Mouse (Mus musculus) heart, postnatal 0 days (tissue): ENCODE results near the gene Hhatl. TPM values are rescaled to one million over a fixed set of nuclear protein-coding genes. Genes with fewer than 3 reads are reported as not detected.

Experiments
- ATAC-seq: fragments of 200-750 bp; cut with Nextera tagmentation; 2 replicates; pipeline ENCODE4 v1.8.0; 2017; ENCODE audit warnings: low read depth, moderate number of reproducible peaks, moderate library complexity; ENCODE audit not compliant: insufficient read depth
- DNase-seq: peaks from one replicate; pipeline ENCODE4 v3.0.0-alpha.2; 2016; ENCODE audit warnings: low spot score
- H3K27ac ChIP-seq: fragments of 300-500 bp; sonication (generic); 2 replicates; pipeline ENCODE4 v1.5.1; 2014; ENCODE audit warnings: low read depth, mild to moderate bottlenecking
- H3K27me3 ChIP-seq: fragments of 300-500 bp; sonication (generic); 2 replicates; pipeline ENCODE4 v1.6.1; 2014; ENCODE audit warnings: low read length, mixed read lengths; ENCODE audit not compliant: control insufficient read depth, insufficient read depth
- H3K36me3 ChIP-seq: fragments of 300-500 bp; sonication (generic); replicated peaks from 2 replicates; pipeline ENCODE4 v1.6.1; 2014; ENCODE audit warnings: low read length, mixed read lengths; ENCODE audit not compliant: control insufficient read depth, insufficient read depth
- H3K4me1 ChIP-seq: fragments of 300-500 bp; sonication (generic); 2 replicates; pipeline ENCODE4 v1.6.1; 2014; ENCODE audit warnings: antibody characterized with exemption; ENCODE audit not compliant: control insufficient read depth, insufficient read depth
- H3K4me2 ChIP-seq: fragments of 300-500 bp; sonication (generic); 2 replicates; pipeline ENCODE4 v1.6.1; 2014; ENCODE audit warnings: low read depth, mild to moderate bottlenecking, low read length, moderate library complexity
- H3K4me3 ChIP-seq: fragments of 300-500 bp; sonication (generic); 2 replicates; pipeline ENCODE4 v1.5.1; 2014; ENCODE audit warnings: low read depth, low read length
- H3K9ac ChIP-seq: fragments of 300-500 bp; sonication (generic); replicated peaks from 2 replicates; pipeline ENCODE4 v1.6.1; 2014; ENCODE audit warnings: low read depth, low read length, mixed read lengths
- H3K9me3 ChIP-seq: fragments of 300-500 bp; sonication (generic); replicated peaks from 2 replicates; pipeline ENCODE4 v1.6.1; 2016; ENCODE audit warnings: low read length; ENCODE audit not compliant: control insufficient read depth
- CTCF ChIP-seq: IDR thresholded peaks from 2 replicates; pipeline ENCODE4 v1.5.1; 2016; ENCODE audit warnings: antibody characterized with exemption, control low read depth, low read depth
- EP300 ChIP-seq: IDR thresholded peaks from 2 replicates; pipeline ENCODE4 v1.6.1; 2016; ENCODE audit warnings: antibody characterized with exemption, low read depth
- WGBS: fragments of 180-500 bp; shearing (Covaris S2); extraction: QIAGEN DNeasy Blood & Tissue Kit; methylation state at CpG from one replicate; pipeline ENCODE4 v1.1.7; 2014; 5-methylcytosine and 5-hydroxymethylcytosine counted together
- polyA plus RNA-seq: library from polyadenylated mRNA; unstranded; fragments of >200 nt; fragmentation: Nextera tagmentation; extraction: Ambion mirVana; gene quantifications from 2 replicates; pipeline ENCODE4 v1.2.1, GENCODE M21; 2015
- total RNA-seq: library from RNA; depleted of rRNA; stranded (reverse); fragments of >200 nt; gene quantifications from 2 replicates; pipeline ENCODE4 v1.2.3, GENCODE M21; 2014; ENCODE audit warnings: low replicate concordance; rRNA removed

The Hhatl gene
- total RNA-seq (62.3 and 75.4 TPM in 2 replicates), polyA plus RNA-seq (52.7 and 53.0 TPM in 2 replicates)

- peak within 1 kb of the TSS; percentile 43 for H3K4me3 ChIP-seq
- ATAC-seq (peak; percentile 60), DNase-seq (peak; percentile 44)
- 22% methylated on average over 23 of the region's 24 CpGs for WGBS
- peak within 1 kb of the TSS; percentile 92 for H3K27ac ChIP-seq
- H3K4me2 ChIP-seq: peak within 1 kb of the TSS; percentile 72
- H3K4me1 ChIP-seq: peaks cover 33% of the 10 kb centered on the region
- peak within 1 kb of the TSS; percentile 47 for H3K9ac ChIP-seq
- TF ChIP-seq CTCF (0 out of 2 replicates have a peak, but pooled peaks have one; percentile 1), EP300 (no peak)
- no peaks in the 10 kb centered on the region for H3K27me3 ChIP-seq
- H3K9me3 ChIP-seq: no peaks in the 10 kb centered on the region
- H3K36me3 ChIP-seq: 0 out of 2 replicates have a peak, but pooled peaks cover 7% of the 10 kb centered on the region
These were observed at the start of gene Hhatl for GRCm38 (mm10) chr9:121791757-121792521. Gene Hhatl (minus strand): TSS chr9:121792507.

DNA sequence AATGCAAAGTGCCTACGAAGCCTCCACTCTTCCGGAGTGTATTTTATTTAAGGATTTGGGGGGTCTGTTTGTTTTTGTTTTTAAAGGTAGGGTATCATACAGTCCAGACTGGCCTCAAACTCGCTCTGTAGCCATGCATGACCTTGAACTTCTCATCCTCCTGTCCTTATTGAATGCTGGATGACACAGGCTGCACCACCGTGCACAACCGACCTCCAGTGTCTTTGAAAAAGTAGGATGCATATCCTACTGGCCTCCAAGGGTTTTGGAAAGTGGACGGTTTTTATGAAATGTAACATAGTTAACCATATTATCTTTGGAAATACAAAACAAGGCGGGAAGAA lies 47.3 kb upstream of the Hhatl start:
- Histone ChIP-seq H3K36me3 (no peaks in the 10 kb centered on the region), H3K4me2 (peak overlapping the region; percentile 80), H3K9ac (no peak overlapping the region), H3K27me3 (no peaks in the 10 kb centered on the region), H3K9me3 (no peaks in the 10 kb centered on the region), H3K27ac (no peak overlapping the region), H3K4me3 (peak overlapping the region; percentile 51), H3K4me1 (peaks cover 4% of the 10 kb centered on the region; the same call in 1 of the 2 replicates)
- no peak for TF ChIP-seq EP300
- TF ChIP-seq CTCF: no peak
- 34% methylated on average over 7 of the region's 7 CpGs for WGBS
- DNase-seq: no peak
- ATAC-seq: peak; percentile 29; the same call in 1 of the 2 replicates

DNA sequence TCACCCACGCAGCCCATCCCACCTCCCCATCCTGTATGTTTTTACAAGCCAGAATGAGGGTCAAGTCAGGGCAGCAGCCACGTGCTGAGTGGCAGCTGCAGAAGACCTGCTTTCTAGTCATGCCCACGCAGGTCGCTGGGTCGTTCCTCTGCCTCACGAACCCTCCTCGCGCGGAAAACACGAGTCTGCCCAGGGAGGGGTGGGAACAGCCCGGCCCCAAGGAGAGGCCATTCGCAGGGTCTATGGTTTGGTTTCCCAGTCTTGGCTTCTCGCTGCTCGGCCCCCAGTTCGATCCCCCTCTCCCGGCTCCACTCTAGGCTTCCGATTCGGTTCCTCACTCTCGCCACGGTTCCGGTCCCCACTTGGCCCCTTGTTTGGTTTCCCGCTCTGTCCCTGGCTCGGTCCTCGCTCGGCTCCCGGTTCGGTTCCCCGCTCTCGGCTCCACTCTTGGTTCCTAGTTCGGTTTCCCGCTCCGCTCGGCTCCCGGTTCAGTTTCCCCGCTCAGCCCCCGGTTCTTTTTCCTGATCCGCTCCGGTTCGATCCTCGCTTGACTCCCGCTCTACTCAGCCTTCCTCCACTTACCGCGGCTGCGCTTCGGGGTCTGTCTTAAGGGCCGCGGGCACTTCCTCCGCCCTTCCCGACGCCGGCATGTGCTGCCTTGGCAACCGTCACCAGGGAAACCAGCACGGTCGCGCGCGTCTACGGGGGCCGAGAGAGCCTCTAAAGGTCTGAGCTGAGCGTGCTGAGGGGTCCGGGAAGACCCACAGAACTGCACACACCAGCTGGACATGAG lies 46.7 kb upstream of the Hhatl start, which contains the start of gene Ccdc13:
Gene Ccdc13, minus strand, starts transcription at position 633 of the 793 bp plus-strand sequence.
- TF ChIP-seq CTCF: no peak
- peaks cover 4% of the 10 kb centered on the region; the same call in 1 of the 2 replicates for H3K4me1 ChIP-seq
- H3K27ac ChIP-seq: no peak within 1 kb of the TSS
- H3K9ac ChIP-seq: no peak within 1 kb of the TSS; the same call in 1 of the 2 replicates
- DNase-seq (peak; percentile 45), ATAC-seq (peak; percentile 85)
- peak within 1 kb of the TSS; percentile 80 for H3K4me2 ChIP-seq
- peak within 1 kb of the TSS; percentile 51 for H3K4me3 ChIP-seq
- H3K9me3 ChIP-seq: no peaks in the 10 kb centered on the region
- H3K36me3 ChIP-seq: no peaks in the 10 kb centered on the region
- no peaks in the 10 kb centered on the region for H3K27me3 ChIP-seq
- WGBS: 7% methylated on average over 61 of the region's 61 CpGs

- ATAC-seq: no peak
- Histone ChIP-seq H3K9ac (no peak overlapping the region), H3K27ac (no peak overlapping the region), H3K36me3 (no peaks in the 10 kb centered on the region), H3K4me3 (no peak overlapping the region), H3K4me2 (no peak overlapping the region), H3K9me3 (no peaks in the 10 kb centered on the region), H3K27me3 (no peaks in the 10 kb centered on the region), H3K4me1 (peaks cover 4% of the 10 kb centered on the region; the same call in 1 of the 2 replicates)
- DNase-seq: no peak
- TF ChIP-seq EP300 (no peak), CTCF (no peak)
- WGBS: 73% methylated on average over 6 of the region's 6 CpGs
These were observed 45.7 kb upstream of the Hhatl start for GRCm38 (mm10) chr9:121838008-121838407.

DNA sequence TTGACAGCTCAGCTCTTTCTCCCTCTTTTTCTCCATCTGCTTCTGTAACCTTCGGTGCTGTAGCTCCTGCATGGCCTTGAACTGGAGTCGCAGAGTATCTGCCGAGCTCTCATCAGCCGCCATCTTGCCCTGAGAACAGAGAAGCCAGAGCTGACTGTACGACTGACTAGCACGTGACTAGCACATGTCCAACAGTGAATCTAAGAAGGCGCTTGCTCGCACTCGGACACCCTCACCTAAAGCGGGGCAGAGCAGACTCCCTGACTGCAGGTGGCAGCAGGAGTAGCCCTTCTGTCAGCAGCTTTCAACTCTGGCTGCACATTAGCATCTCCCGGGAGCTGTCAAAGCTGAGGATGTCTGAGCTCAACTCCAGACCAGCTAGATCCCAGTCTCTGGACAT lies 41.5 kb upstream of the Hhatl start:
- Histone ChIP-seq H3K9ac (no peak overlapping the region), H3K4me1 (peaks cover under 1% of the 10 kb centered on the region; the same call in 1 of the 2 replicates), H3K4me3 (no peak overlapping the region), H3K4me2 (no peak overlapping the region), H3K36me3 (no peaks in the 10 kb centered on the region), H3K9me3 (no peaks in the 10 kb centered on the region), H3K27ac (no peak overlapping the region), H3K27me3 (no peaks in the 10 kb centered on the region)
- WGBS: 71% methylated on average over 11 of the region's 11 CpGs
- ATAC-seq (no peak), DNase-seq (no peak)
- no peak for TF ChIP-seq CTCF
- TF ChIP-seq EP300: no peak
